Mouse (Mus musculus) liver, adult 2 months (tissue): ENCODE results near the gene Bag1. TPM values are rescaled to one million over a fixed set of nuclear protein-coding genes. Genes with fewer than 3 reads are reported as not detected.
A peak's percentile ranks its signal among the peaks of the same experiment; 100 is the strongest.
"Not testable (repeated sequence)": the region's sequence is repeated elsewhere in the genome, so short reads cannot be mapped to it uniquely, and the experiment has no call there.

Source experiments
- DNase-seq: peaks from one replicate; pipeline ENCODE4 v3.0.0-alpha.2; 2011; ENCODE audit warnings: low read depth, low spot score; ENCODE audit errors: extremely low read depth
- H3K27ac ChIP-seq: fragments of 200-500 bp; replicated peaks from 2 replicates; pipeline ENCODE4 v1.5.1; 2012; ENCODE audit warnings: low read depth, mild to moderate bottlenecking, control low read depth, inconsistent platforms, low read length; ENCODE audit not compliant: insufficient read depth
- H3K27me3 ChIP-seq: fragments of 200-500 bp; 2 replicates; pipeline ENCODE4 v1.6.1; 2012; ENCODE audit warnings: mild to moderate bottlenecking, moderate library complexity, low read length, inconsistent platforms; ENCODE audit not compliant: control insufficient read depth, insufficient read depth
- H3K36me3 ChIP-seq: fragments of 200-500 bp; 2 replicates; pipeline ENCODE4 v1.6.1; 2012; ENCODE audit warnings: low read length, inconsistent platforms; ENCODE audit not compliant: control insufficient read depth, insufficient read depth
- H3K4me1 ChIP-seq: fragments of 200-500 bp; 2 replicates; pipeline ENCODE4 v1.6.1; 2011; ENCODE audit warnings: low read length; ENCODE audit not compliant: control insufficient read depth, insufficient read depth
- H3K4me3 ChIP-seq: fragments of 200-500 bp; 2 replicates; pipeline ENCODE4 v1.5.1; 2011; ENCODE audit warnings: low read depth, mild to moderate bottlenecking, control low read depth, low read length, moderate library complexity; ENCODE audit not compliant: insufficient read depth
- H3K79me2 ChIP-seq: fragments of 200-500 bp; 2 replicates; pipeline ENCODE4 v1.6.1; 2012; ENCODE audit warnings: inconsistent platforms, mild to moderate bottlenecking, low read length, moderate library complexity; ENCODE audit not compliant: control insufficient read depth, insufficient read depth
- H3K9ac ChIP-seq: fragments of 200-500 bp; 2 replicates; pipeline ENCODE4 v1.6.1; 2012; ENCODE audit warnings: low read depth, mild to moderate bottlenecking, control low read depth, inconsistent platforms, low read length
- CTCF ChIP-seq: fragments of 200-500 bp; IDR thresholded peaks from 2 replicates; pipeline ENCODE4 v1.5.1; 2011; ENCODE audit warnings: low read depth, low read length, control low read depth
- POLR2A ChIP-seq: fragments of 200-500 bp; IDR thresholded peaks from 2 replicates; pipeline ENCODE4 v1.6.1; 2011; ENCODE audit warnings: low read length, control low read depth; ENCODE audit not compliant: insufficient read depth; ENCODE audit errors: extremely low read depth
- WGBS: fragments of 180-500 bp; shearing (Covaris S2); methylation state at CpG from one replicate; pipeline ENCODE4 v1.1.7; 2018; 5-methylcytosine and 5-hydroxymethylcytosine counted together
- polyA plus RNA-seq: library from polyadenylated mRNA; depleted of rRNA; stranded (reverse); fragments of >200 nt; gene quantifications from 2 replicates; pipeline ENCODE4 v1.2.3, GENCODE M21; 2012
- total RNA-seq: library from RNA; depleted of rRNA; stranded (reverse); fragments of >200 nt; gene quantifications from 2 replicates; pipeline ENCODE4 v1.2.3, GENCODE M21; 2014

The Bag1 gene
- total and polyA plus RNA-seq, 2 experiments: 59.6 to 101 TPM

GRCm38 (mm10) chr4:40946516-40947121 is 1.5 kb downstream of the Bag1 start:
- 53% methylated on average over 7 of the region's 7 CpGs for WGBS
- no peak for TF ChIP-seq CTCF
- TF ChIP-seq POLR2A: no peak
- Histone ChIP-seq H3K27ac (no peak overlapping the region), H3K4me3 (no peak overlapping the region), H3K27me3 (no peaks in the 10 kb centered on the region), H3K4me1 (peaks cover 4% of the 10 kb centered on the region), H3K79me2 (peaks cover 10% of the 10 kb centered on the region; the same call in 1 of the 2 replicates), H3K36me3 (peaks cover 31% of the 10 kb centered on the region), H3K9ac (no peak overlapping the region)
- peak; percentile 53 for DNase-seq

GRCm38 (mm10) chr4:40943651-40944050 is 4.4 kb downstream of the Bag1 start:
- H3K4me1 ChIP-seq: peaks cover 4% of the 10 kb centered on the region
- WGBS: 96% methylated on average over 5 of the region's 5 CpGs
- no peak for DNase-seq
- H3K9ac ChIP-seq: no peak overlapping the region
- H3K79me2 ChIP-seq: peaks cover 5% of the 10 kb centered on the region; the same call in 1 of the 2 replicates
- no peak for TF ChIP-seq CTCF
- TF ChIP-seq POLR2A: no peak
- H3K4me3 ChIP-seq: no peak overlapping the region
- H3K27ac ChIP-seq: no peak overlapping the region
- no peaks in the 10 kb centered on the region for H3K27me3 ChIP-seq
- H3K36me3 ChIP-seq: peaks cover 47% of the 10 kb centered on the region

- 97% methylated on average over 5 of the region's 5 CpGs for WGBS
- Histone ChIP-seq H3K27me3 (no peaks in the 10 kb centered on the region), H3K36me3 (peaks cover 49% of the 10 kb centered on the region)
Measured at GRCm38 (mm10) chr4:40938793-40939192, 9.3 kb downstream of the Bag1 start.

GRCm38 (mm10) chr4:40936175-40936839 is 11.8 kb downstream of the Bag1 start:
- Histone ChIP-seq H3K27ac (no peak overlapping the region), H3K4me3 (no peak overlapping the region), H3K4me1 (peaks cover 10% of the 10 kb centered on the region), H3K36me3 (peaks cover 34% of the 10 kb centered on the region), H3K9ac (no peak overlapping the region), H3K27me3 (no peaks in the 10 kb centered on the region), H3K79me2 (no peaks in the 10 kb centered on the region)
- peak; percentile 93 for DNase-seq
- no peak for TF ChIP-seq CTCF
- no peak for TF ChIP-seq POLR2A
- 32% methylated on average over 9 of the region's 9 CpGs for WGBS

More at GRCm38 (mm10) chr4:40938793-40939192, 9.3 kb downstream of the Bag1 start:
- DNase-seq: no peak
- Histone ChIP-seq H3K4me3 (no peak overlapping the region), H3K9ac (no peak overlapping the region), H3K27ac (no peak overlapping the region), H3K4me1 (peaks cover 10% of the 10 kb centered on the region), H3K79me2 (no peaks in the 10 kb centered on the region)
- TF ChIP-seq POLR2A: no peak
- no peak for TF ChIP-seq CTCF

- DNase-seq, H3K4me1 ChIP-seq, H3K9ac ChIP-seq, H3K27ac ChIP-seq, H3K79me2 ChIP-seq, H3K27me3 ChIP-seq, H3K4me3 ChIP-seq: not testable (repeated sequence)
- H3K36me3 ChIP-seq: peaks cover 18% of the 10 kb centered on the region
- WGBS: 94% methylated on average over 3 of the region's 3 CpGs
Measured at GRCm38 (mm10) chr4:40934369-40934768, 13.7 kb downstream of the Bag1 start.

- H3K4me1 ChIP-seq: peaks cover 10% of the 10 kb centered on the region
- no peaks in the 10 kb centered on the region for H3K27me3 ChIP-seq
- TF ChIP-seq CTCF (no peak), POLR2A (no peak)
- no peak overlapping the region for H3K27ac ChIP-seq
- no peak overlapping the region for H3K9ac ChIP-seq
- WGBS: 82% methylated on average over 5 of the region's 5 CpGs
- no peak overlapping the region for H3K4me3 ChIP-seq
- no peaks in the 10 kb centered on the region for H3K79me2 ChIP-seq
- no peak for DNase-seq
- peaks cover 12% of the 10 kb centered on the region for H3K36me3 ChIP-seq
Measured at GRCm38 (mm10) chr4:40933694-40934093, 14.4 kb downstream of the Bag1 start.
